Mouse (Mus musculus) embryonic fibroblast, embryonic 13.5 days (primary cell): ENCODE data around the gene Elmsan1. TPM values are rescaled to one million over a fixed set of nuclear protein-coding genes. Genes with fewer than 3 reads are reported as not detected.
A peak's percentile ranks its signal among the peaks of the same experiment; 100 is the strongest.

ENCODE experiments used
- H3K27ac ChIP-seq: 2 replicates; pipeline ENCODE4 v1.5.1; 2012; ENCODE audit warnings: low read length, control low read depth, inconsistent platforms; ENCODE audit not compliant: insufficient read depth
- H3K4me1 ChIP-seq: 2 replicates; pipeline ENCODE4 v1.6.1; 2011; ENCODE audit warnings: low read length; ENCODE audit not compliant: control insufficient read depth, insufficient read depth
- H3K4me3 ChIP-seq: 2 replicates; pipeline ENCODE4 v1.5.1; 2011; ENCODE audit warnings: mild to moderate bottlenecking, control low read depth, low read length; ENCODE audit not compliant: insufficient read depth
- CTCF ChIP-seq: IDR thresholded peaks from 2 replicates; pipeline ENCODE4 v1.5.1; 2011; ENCODE audit warnings: mild to moderate bottlenecking, control low read depth, low read length, moderate library complexity, borderline replicate concordance; ENCODE audit not compliant: insufficient read depth
- POLR2A ChIP-seq: IDR thresholded peaks from 2 replicates; pipeline ENCODE4 v1.6.1; 2011; ENCODE audit warnings: low read depth, mild to moderate bottlenecking, control low read depth, low read length, moderate library complexity
- polyA plus RNA-seq: library from polyadenylated mRNA; stranded (reverse); fragments of >200 nt; gene quantifications from 2 replicates; pipeline ENCODE4 v1.2.4, GENCODE M21; 2011; ENCODE audit warnings: low read depth; ENCODE audit not compliant: missing spikeins, insufficient read length

Gene Elmsan1
- polyA plus RNA-seq, 1 experiment: 20.6 TPM

- Histone ChIP-seq H3K4me3 (no peak within 1 kb of the TSS; the same call in 1 of the 2 replicates), H3K27ac (no peak within 1 kb of the TSS)
- TF ChIP-seq POLR2A: no peak
- no peak for TF ChIP-seq CTCF
These were observed 70.6 kb downstream of the Elmsan1 start, which contains the start of gene Pnma1 for GRCm38 (mm10) chr12:84147954-84148621. Gene Pnma1 (minus strand): TSS chr12:84148489.

GRCm38 (mm10) chr12:84142281-84143050, 76.2 kb downstream of the Elmsan1 start:
- H3K4me3 ChIP-seq: no peak overlapping the region
- TF ChIP-seq POLR2A (no peak), CTCF (no peak)
- no peaks in the 10 kb centered on the region for H3K4me1 ChIP-seq

More at GRCm38 (mm10) chr12:84147954-84148621, 70.6 kb downstream of the Elmsan1 start, which contains the start of gene Pnma1:
- peaks cover 3% of the 10 kb centered on the region; the same call in 1 of the 2 replicates for H3K4me1 ChIP-seq

GRCm38 (mm10) chr12:84141271-84141670, 77.4 kb downstream of the Elmsan1 start:
- no peak overlapping the region for H3K4me3 ChIP-seq
- TF ChIP-seq POLR2A (no peak), CTCF (no peak)
- H3K4me1 ChIP-seq: no peaks in the 10 kb centered on the region
- no peak overlapping the region for H3K27ac ChIP-seq

More at GRCm38 (mm10) chr12:84142281-84143050, 76.2 kb downstream of the Elmsan1 start:
- no peak overlapping the region for H3K27ac ChIP-seq

- TF ChIP-seq POLR2A: no peak
- TF ChIP-seq CTCF: no peak
- no peak overlapping the region for H3K27ac ChIP-seq
- H3K4me1 ChIP-seq: no peaks in the 10 kb centered on the region
- no peak overlapping the region for H3K4me3 ChIP-seq
These were observed 78.5 kb downstream of the Elmsan1 start for GRCm38 (mm10) chr12:84140135-84140534.

- no peaks in the 10 kb centered on the region for H3K4me1 ChIP-seq
- no peak for TF ChIP-seq POLR2A
- no peak for TF ChIP-seq CTCF
- H3K4me3 ChIP-seq: no peak overlapping the region
- no peak overlapping the region for H3K27ac ChIP-seq
These were observed 81.5 kb downstream of the Elmsan1 start for GRCm38 (mm10) chr12:84137131-84137530.

- H3K27ac ChIP-seq: no peak overlapping the region
- no peak overlapping the region for H3K4me3 ChIP-seq
- H3K4me1 ChIP-seq: no peaks in the 10 kb centered on the region
- TF ChIP-seq POLR2A: no peak
- peak; percentile 41; the same call in 1 of the 2 replicates for TF ChIP-seq CTCF
These were observed 86.4 kb downstream of the Elmsan1 start for GRCm38 (mm10) chr12:84132265-84132664.

- no peak overlapping the region for H3K4me3 ChIP-seq
- no peak overlapping the region for H3K27ac ChIP-seq
- TF ChIP-seq POLR2A: no peak
- TF ChIP-seq CTCF: no peak
- no peaks in the 10 kb centered on the region for H3K4me1 ChIP-seq
These were observed 88.8 kb downstream of the Elmsan1 start for GRCm38 (mm10) chr12:84129931-84130330.

GRCm38 (mm10) chr12:84128576-84128975, 90.1 kb downstream of the Elmsan1 start:
- no peak overlapping the region for H3K27ac ChIP-seq
- H3K4me3 ChIP-seq: no peak overlapping the region
- TF ChIP-seq CTCF: no peak
- no peak for TF ChIP-seq POLR2A
- H3K4me1 ChIP-seq: no peaks in the 10 kb centered on the region

GRCm38 (mm10) chr12:84126899-84127298, 91.8 kb downstream of the Elmsan1 start:
- Histone ChIP-seq H3K4me3 (no peak overlapping the region), H3K4me1 (no peaks in the 10 kb centered on the region), H3K27ac (no peak overlapping the region)
- no peak for TF ChIP-seq POLR2A
- TF ChIP-seq CTCF: no peak

- H3K4me1 ChIP-seq: no peaks in the 10 kb centered on the region
- TF ChIP-seq CTCF (no peak), POLR2A (no peak)
- H3K27ac ChIP-seq: no peak overlapping the region
- no peak overlapping the region for H3K4me3 ChIP-seq
These were observed 92.8 kb downstream of the Elmsan1 start for GRCm38 (mm10) chr12:84125892-84126291.
